Mouse (Mus musculus) heart, adult 2 months (tissue): ENCODE results near the gene Prmt3. TPM values are rescaled to one million over a fixed set of nuclear protein-coding genes. Genes with fewer than 3 reads are reported as not detected.

ENCODE experiments used
- DNase-seq, 2 experiments: peaks; one replicate each; pipeline ENCODE4 v3.0.0; 2021
- H3K27ac ChIP-seq: fragments of 200-600 bp; 2 replicates; pipeline ENCODE4 v1.8.1; 2022
- H3K27me3 ChIP-seq: fragments of 200-500 bp; 2 replicates; pipeline ENCODE4 v1.6.1; 2012; ENCODE audit warnings: mild to moderate bottlenecking, low read length, inconsistent platforms, mixed read lengths; ENCODE audit not compliant: control insufficient read depth, insufficient read depth
- H3K36me3 ChIP-seq: fragments of 200-500 bp; 2 replicates; pipeline ENCODE4 v1.6.1; 2012; ENCODE audit warnings: low read length, inconsistent platforms; ENCODE audit not compliant: control insufficient read depth, insufficient read depth
- H3K4me1 ChIP-seq: fragments of 200-500 bp; 2 replicates; pipeline ENCODE4 v1.6.1; 2011; ENCODE audit warnings: low read length; ENCODE audit not compliant: control insufficient read depth, insufficient read depth
- H3K4me3 ChIP-seq: fragments of 200-600 bp; 2 replicates; pipeline ENCODE4 v1.8.1; 2022
- H3K79me2 ChIP-seq: fragments of 200-500 bp; replicated peaks from 2 replicates; pipeline ENCODE4 v1.6.1; 2012; ENCODE audit warnings: mild to moderate bottlenecking, inconsistent platforms, low read length, moderate library complexity, mixed read lengths; ENCODE audit not compliant: control insufficient read depth, insufficient read depth
- H3K9ac ChIP-seq: fragments of 200-500 bp; 2 replicates; pipeline ENCODE4 v1.6.1; 2012; ENCODE audit warnings: low read depth, mild to moderate bottlenecking, control low read depth, inconsistent platforms, low read length, mixed read lengths
- CTCF ChIP-seq: fragments of 200-600 bp; IDR thresholded peaks from 2 replicates; pipeline ENCODE4 v1.8.1; 2022; ENCODE audit warnings: antibody characterized with exemption, mild to moderate bottlenecking, moderate library complexity
- EP300 ChIP-seq: fragments of 200-500 bp; IDR thresholded peaks from 2 replicates; pipeline ENCODE4 v1.6.1; 2011; ENCODE audit warnings: low read depth, low read length, control low read depth; ENCODE audit not compliant: insufficient read depth
- POLR2A ChIP-seq: fragments of 200-500 bp; IDR thresholded peaks from 2 replicates; pipeline ENCODE4 v1.6.1; 2011; ENCODE audit warnings: mild to moderate bottlenecking, low read depth, low read length, control low read depth; ENCODE audit not compliant: insufficient read depth
- whole genome bisulfite sequencing: fragments of 180-500 bp; shearing (Covaris S2); methylation state at CpG from one replicate; pipeline ENCODE4 v1.1.7; 2018; 5-methylcytosine and 5-hydroxymethylcytosine counted together
- intact Hi-C: fragments of 180-260 bp; cut with DNase I; formaldehyde crosslinking; loops from one replicate; pipeline ENCODE4 v1.15.1; 2025
- polyA plus RNA-seq: library from polyadenylated mRNA; depleted of rRNA; stranded (reverse); fragments of >200 nt; gene quantifications from 2 replicates; pipeline ENCODE4 v1.2.3, GENCODE M21; 2012
- total RNA-seq, 2 experiments: library from RNA; stranded (reverse); gene quantifications; 2 replicates each; pipeline ENCODE4 v1.2.3; 2021

Prmt3 gene
- total and polyA plus RNA-seq, 3 experiments: 10.1 to 14.3 (median 12.5) TPM

DNA sequence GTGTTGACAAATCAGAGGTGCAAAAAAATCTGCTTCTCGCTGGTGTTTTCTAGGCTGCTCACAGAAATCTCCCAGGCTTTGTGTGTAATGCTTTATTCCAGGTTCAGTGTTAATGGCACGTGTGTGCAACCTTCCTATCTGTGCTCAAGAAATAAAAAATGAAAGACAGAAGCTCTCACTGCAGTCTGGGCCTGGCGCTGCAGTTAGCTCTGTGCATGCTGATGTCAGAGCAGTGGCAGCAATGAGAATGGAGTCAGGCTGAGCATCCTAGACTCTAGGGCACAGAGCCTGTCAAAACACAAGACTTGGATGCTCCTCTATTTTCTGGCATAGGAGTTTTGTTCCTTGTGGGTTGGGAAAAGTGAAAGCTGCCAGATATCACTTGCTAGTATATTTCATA is 92.1 kb downstream of the Prmt3 start:
- Histone ChIP-seq H3K79me2 (no peaks in the 10 kb centered on the region), H3K4me1 (no peaks in the 10 kb centered on the region), H3K27ac (no peak overlapping the region), H3K4me3 (no peak overlapping the region), H3K27me3 (no peaks in the 10 kb centered on the region), H3K36me3 (no peaks in the 10 kb centered on the region), H3K9ac (no peak overlapping the region)
- 45% methylated on average over 3 of the region's 3 CpGs for WGBS
- no peak for DNase-seq
- intact Hi-C loops: no loop called here
- no peak for TF ChIP-seq CTCF
- no peak for TF ChIP-seq POLR2A
- TF ChIP-seq EP300: no peak

DNA sequence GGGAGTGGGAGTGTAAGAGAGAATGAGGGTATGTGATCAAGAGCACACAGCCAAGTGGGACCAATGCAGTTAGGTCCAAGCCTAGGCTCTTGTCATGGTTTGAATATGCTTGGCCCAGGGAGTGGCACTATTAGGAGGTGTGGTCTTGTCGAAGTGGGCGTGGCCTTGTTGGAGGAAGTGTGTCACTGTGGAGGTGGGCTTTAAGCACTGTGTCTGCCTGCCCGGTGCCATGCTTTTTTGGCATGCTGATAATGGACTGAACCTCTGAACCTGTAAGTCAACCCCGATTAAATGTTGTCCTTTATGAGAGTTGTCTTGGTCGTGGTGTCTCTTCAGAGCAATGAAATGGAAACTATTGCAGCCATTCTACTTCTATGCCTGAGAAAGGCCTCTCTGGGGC is 99.2 kb downstream of the Prmt3 start:
- WGBS: 70% methylated on average over 5 of the region's 5 CpGs
- Histone ChIP-seq H3K9ac (no peak overlapping the region), H3K79me2 (no peaks in the 10 kb centered on the region), H3K27me3 (no peaks in the 10 kb centered on the region), H3K4me1 (no peaks in the 10 kb centered on the region), H3K4me3 (no peak overlapping the region), H3K27ac (no peak overlapping the region), H3K36me3 (no peaks in the 10 kb centered on the region)
- TF ChIP-seq POLR2A: no peak
- no peak for TF ChIP-seq CTCF
- no peak for TF ChIP-seq EP300
- DNase-seq: no peak
- intact Hi-C loops: no loop called here

DNA sequence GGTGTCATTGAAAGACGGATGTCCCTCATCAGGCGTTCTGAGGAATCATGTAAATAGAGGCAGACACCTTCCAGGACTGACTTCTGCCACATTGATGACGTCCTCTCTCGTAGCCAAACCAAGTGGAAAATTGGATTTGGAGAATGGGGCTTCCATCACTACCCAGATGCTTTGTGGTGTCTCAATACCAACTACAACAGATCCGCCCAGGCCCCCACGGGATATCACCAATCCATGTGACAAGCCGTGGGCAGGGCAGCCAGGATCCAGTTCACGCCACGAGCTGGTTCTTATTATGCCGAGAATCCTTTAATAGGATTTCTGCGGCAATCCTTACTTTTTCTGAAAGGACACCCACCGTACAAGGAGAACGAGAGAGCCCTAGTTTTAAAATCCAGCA is 100.9 kb downstream of the Prmt3 start:
- DNase-seq: no peak
- no peaks in the 10 kb centered on the region for H3K36me3 ChIP-seq
- TF ChIP-seq EP300: no peak
- no peak for TF ChIP-seq CTCF
- no peak for TF ChIP-seq POLR2A
- intact Hi-C loops: no loop called here
- WGBS: 84% methylated on average over 13 of the region's 13 CpGs
- H3K27me3 ChIP-seq: no peaks in the 10 kb centered on the region
- no peak overlapping the region for H3K4me3 ChIP-seq
- no peaks in the 10 kb centered on the region for H3K79me2 ChIP-seq
- no peak overlapping the region for H3K9ac ChIP-seq
- no peak overlapping the region for H3K27ac ChIP-seq
- H3K4me1 ChIP-seq: no peaks in the 10 kb centered on the region

DNA sequence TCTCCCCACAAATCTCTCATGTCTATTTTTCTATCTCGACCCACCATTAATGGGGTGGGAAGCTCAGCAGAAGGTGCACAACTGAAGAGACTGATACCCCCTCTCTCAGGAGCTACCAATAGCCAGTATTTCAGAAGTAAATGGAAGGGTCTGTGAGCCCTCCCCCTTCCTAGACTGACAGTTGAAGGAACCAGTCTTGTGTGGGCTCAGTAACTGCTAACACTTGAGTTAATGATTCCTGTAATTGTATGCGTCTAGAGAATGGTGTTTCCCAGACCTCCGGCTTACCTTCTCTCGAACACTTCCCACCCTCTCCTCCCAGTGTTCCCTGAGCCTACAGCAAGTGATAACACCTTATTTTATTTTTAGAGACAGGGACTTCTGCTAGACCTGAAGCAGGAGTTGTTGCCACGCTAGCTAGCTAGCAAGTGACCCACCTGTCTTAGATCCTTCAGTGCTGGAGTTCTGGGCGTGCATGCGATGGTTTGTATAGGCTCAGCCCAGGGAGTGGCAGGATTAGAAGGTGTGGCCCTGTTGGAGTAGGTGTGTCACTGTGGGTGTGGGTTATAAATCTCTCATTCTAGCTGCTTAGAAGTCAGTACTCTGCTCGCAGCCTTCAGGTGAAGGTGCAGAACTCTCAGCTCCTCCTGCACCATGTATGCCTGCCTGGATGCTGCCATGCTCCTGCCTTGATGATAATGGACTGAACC is 102.0 kb downstream of the Prmt3 start:
- intact Hi-C loops: no loop called here
- Histone ChIP-seq H3K9ac (no peak overlapping the region), H3K36me3 (no peaks in the 10 kb centered on the region), H3K4me1 (no peaks in the 10 kb centered on the region), H3K27ac (no peak overlapping the region), H3K4me3 (no peak overlapping the region), H3K27me3 (no peaks in the 10 kb centered on the region), H3K79me2 (no peaks in the 10 kb centered on the region)
- no peak for DNase-seq
- TF ChIP-seq POLR2A (no peak), CTCF (no peak), EP300 (no peak)
- 73% methylated on average over 8 of the region's 8 CpGs for WGBS

DNA sequence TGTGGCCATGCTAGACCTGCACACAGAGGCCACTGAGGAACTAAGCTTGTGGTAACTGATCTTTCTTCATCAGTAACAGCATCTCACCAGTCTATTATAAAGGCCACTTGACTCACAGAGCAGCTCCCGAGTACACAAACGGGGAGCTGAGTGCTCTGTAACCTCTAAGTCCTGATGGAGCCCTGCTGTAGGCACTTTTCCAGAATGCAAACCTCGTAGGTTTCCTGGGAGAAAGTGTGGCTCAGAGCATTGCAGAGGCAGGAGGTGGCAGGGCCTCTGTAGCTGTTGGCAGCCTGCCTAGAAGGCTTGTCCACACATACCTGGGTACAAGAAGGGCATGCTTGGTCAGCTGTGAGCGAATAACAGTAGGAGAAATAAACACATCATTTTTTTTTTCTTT is 104.1 kb downstream of the Prmt3 start:
- H3K27me3 ChIP-seq: no peaks in the 10 kb centered on the region
- 13% methylated on average over 4 of the region's 4 CpGs for WGBS
- no peaks in the 10 kb centered on the region for H3K36me3 ChIP-seq
- DNase-seq: no peak
- no peak overlapping the region for H3K9ac ChIP-seq
- H3K27ac ChIP-seq: no peak overlapping the region
- no peaks in the 10 kb centered on the region for H3K4me1 ChIP-seq
- TF ChIP-seq EP300 (no peak), CTCF (no peak), POLR2A (no peak)
- H3K4me3 ChIP-seq: no peak overlapping the region
- intact Hi-C loops: no loop called here
- no peaks in the 10 kb centered on the region for H3K79me2 ChIP-seq

DNA sequence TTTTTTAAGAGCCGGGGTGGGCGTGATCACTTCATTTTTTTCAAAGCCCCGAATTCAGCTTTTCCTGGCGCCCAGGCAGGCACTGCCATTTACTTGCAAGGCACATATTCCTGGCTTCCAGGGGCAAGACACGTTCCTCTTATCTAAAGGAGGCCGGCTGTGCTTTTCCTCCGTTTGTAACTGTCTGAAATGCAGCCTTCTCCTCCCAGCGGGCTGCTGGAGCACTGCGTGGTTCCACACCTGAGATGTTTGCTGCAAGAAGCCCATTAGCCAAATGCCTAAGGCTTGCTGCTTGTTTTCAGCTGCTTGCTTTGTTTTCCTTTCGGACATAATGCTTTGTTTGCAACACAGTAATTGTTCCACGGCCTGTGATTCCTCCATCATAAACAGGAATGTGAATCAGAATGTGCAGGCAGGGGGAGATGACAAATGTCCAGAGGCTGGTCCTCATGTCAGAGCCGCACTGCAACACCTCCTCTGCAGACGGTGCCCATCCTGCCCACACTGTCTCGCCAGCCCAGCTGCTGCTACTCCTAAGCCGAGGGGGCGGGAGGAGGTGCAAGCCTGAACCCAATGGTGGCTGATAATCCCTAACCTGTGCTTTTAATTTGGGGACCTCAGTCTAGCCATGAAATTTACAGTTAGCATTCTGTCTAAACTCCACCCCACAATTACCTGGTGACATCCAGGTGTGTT is 104.7 kb downstream of the Prmt3 start:
- WGBS: 17% methylated on average over 16 of the region's 16 CpGs
- Histone ChIP-seq H3K9ac (no peak overlapping the region), H3K27me3 (no peaks in the 10 kb centered on the region), H3K4me3 (no peak overlapping the region), H3K36me3 (no peaks in the 10 kb centered on the region), H3K79me2 (no peaks in the 10 kb centered on the region), H3K4me1 (no peaks in the 10 kb centered on the region), H3K27ac (no peak overlapping the region)
- DNase-seq: no peak
- intact Hi-C loops: no loop called here
- TF ChIP-seq POLR2A (no peak), EP300 (no peak), CTCF (no peak)
